Mouse (Mus musculus) induced T-regulatory cell, adult 2 months (primary cell): Measurements from ENCODE around the gene Eif4g3.

ENCODE experiments used
- DNase-seq: peaks from one replicate; pipeline ENCODE4 v3.0.0-alpha.2; 2012; ENCODE audit warnings: low read depth

Eif4g3 gene

DNA sequence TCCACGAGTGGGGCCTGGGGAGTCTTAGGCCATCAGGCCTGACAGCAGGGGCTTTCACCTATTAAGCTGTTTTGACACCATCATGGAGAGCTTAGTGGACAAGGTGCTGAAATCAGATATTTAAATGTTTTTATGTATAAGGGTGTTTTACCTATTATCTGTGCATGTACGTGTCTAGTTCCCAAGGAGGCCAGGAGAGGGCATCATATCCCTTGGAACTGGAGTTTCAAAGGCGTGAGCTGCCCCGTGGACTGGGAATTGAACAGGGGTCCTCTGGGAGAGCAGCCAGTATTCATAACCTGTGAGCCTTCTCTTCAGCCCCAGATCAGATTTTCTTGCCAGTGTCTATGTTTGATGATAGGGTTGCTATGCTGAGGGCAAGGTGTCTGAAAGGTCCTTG is 2.4 kb upstream of the Eif4g3 start:
- DNase-seq: peak; percentile 26

DNA sequence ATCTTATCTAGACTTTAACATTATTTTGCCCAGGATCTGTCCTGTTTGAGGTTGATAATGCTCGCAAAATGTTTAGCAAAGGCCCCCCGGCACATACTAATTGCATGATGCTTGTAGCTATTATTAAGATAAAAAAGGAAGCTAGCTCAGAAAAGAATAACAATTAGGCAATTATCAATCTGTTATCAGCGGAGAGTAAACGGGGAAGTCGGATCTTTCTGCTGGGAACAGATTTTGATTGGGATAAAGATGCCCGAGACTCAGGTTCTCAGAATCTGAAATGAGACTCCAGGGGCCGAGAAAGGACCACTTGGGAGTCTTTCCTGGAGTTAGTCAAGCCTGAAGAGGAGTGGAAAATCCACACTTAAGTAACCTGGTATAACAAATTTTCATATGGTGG is 1.6 kb upstream of the Eif4g3 start:
- no peak for DNase-seq

- DNase-seq: peak; percentile 95
Measured at GRCm38 (mm10) chr4:137993291-137993758, 503 bp downstream of the Eif4g3 start.

- DNase-seq: peak; percentile 66
Measured at GRCm38 (mm10) chr4:137993821-137994561, 1.2 kb downstream of the Eif4g3 start.

DNA sequence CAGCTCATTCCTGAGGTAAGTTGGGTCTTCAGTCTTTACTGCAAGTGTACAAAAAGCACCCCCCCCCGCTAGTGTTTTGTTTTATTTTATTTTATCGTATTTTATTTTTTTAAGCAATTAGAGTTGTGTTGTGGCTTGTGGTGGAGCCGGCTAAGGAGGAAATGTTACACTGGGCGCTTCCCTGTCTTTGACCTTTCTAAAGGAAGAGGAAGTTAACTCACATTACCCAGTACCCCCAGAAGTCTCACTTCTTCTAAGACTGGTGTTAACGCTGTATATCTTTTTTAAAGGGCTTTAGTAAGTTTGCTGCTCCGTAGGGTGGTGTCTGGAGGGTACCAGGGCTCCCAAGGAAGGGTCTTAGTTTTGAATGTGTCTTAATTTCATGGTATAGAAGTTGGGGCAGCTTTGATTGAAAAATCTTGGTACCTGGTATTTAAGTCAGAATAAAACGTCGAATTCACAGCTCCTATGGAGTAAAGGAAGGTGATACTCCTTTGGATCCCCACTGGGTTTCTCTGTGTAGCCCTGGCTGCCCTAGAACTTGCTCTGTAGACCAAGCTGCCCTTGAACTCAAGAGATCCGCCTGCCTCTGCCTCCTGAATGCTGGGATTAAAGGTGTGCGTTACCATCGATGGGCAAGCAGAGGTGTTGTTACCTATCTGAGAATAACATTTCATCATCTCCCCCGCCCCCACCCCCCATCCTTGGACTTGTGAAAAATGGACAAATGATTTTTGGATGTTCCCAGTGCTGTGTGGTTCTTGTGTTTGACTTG is 1.9 kb downstream of the Eif4g3 start:
- peak; percentile 55 for DNase-seq

- no peak for DNase-seq
Measured at GRCm38 (mm10) chr4:137995399-137995798, 2.6 kb downstream of the Eif4g3 start.

DNA sequence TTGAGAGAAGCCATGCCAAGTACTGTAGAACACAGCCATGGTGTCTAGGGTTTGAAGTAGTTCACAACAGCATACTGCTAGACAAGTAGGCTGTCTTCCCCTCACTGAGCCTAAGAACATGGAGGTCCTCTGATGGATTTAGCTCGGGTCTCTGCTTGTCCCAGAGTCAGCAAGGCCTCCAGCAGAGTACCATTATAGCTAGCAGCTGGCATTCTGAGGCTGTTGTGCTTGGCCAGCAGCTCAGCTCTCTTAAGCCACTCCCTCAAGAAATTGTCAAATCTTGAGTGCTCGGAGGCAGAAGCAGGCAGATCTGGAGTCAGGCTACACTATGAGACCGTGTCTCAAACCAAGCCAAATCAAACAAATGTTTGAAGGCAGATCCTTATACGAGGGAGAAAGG is 5.4 kb downstream of the Eif4g3 start:
- DNase-seq: no peak

DNA sequence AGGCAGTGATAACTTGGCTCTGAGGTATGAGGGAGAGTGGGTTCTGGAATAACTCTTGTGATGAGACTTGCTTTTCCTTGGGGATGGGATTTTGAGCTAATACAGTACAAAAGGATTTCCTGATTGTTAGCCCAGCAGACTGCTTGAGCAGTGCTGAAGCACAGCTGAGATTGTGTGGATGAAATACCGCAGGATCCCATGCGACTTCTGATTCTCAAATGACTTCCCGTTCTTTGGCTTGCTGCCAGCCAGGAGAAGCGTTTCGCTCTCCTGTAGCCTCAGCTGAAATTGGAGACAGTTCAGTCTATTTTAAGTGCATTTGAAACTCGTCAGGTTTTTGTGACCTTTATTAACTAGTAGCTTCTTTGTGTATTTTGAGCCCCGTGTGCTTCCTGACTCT is 7.9 kb downstream of the Eif4g3 start:
- DNase-seq: no peak

- DNase-seq: no peak
Measured at GRCm38 (mm10) chr4:138003909-138004610, 11.2 kb downstream of the Eif4g3 start.

DNA sequence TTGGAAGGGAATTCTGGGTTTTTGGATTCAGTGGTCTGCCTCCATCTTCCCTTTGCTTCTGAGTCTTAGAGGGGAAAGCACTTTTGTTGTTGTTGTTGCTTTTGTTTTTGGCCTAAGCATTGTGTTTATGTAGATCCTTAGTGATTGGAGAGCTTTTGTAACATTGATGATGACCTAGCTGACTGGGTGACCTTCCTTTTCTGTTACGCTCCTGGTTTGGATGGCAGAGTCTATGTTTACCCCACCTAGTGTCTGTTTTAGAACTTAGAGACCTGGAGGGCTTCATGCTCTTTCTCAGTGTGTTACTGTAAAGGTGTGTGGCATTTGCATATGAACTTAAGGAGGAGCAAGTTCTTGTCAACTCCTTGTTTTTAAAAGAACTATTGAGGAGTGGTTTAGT is 13.0 kb downstream of the Eif4g3 start:
- DNase-seq: no peak

- DNase-seq: no peak
Measured at GRCm38 (mm10) chr4:138006951-138007613, 14.3 kb downstream of the Eif4g3 start.

DNA sequence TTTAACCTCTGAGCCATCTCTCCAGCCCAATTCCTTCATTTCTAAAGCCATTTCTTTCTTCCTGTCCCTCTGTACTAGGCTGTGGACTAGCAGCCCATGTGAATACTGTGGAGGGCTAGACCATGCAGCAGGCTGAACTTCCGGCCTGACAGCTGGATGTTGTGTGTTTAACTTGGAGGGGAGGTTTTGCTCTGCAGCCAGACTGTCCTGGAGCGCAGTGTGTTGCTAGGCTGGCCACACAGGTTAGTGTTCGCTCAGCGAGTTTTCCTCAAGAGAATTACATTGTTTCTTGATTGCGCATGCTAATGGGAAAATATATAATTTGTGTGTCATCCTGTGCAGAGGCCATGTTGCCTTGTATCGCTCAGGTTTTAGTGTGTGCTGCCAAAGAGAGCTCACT is 15.8 kb downstream of the Eif4g3 start:
- no peak for DNase-seq

- no peak for DNase-seq
Measured at GRCm38 (mm10) chr4:138009786-138010502, 17.1 kb downstream of the Eif4g3 start.

GRCm38 (mm10) chr4:138013723-138014479 is 21.1 kb downstream of the Eif4g3 start:
- no peak for DNase-seq

DNA sequence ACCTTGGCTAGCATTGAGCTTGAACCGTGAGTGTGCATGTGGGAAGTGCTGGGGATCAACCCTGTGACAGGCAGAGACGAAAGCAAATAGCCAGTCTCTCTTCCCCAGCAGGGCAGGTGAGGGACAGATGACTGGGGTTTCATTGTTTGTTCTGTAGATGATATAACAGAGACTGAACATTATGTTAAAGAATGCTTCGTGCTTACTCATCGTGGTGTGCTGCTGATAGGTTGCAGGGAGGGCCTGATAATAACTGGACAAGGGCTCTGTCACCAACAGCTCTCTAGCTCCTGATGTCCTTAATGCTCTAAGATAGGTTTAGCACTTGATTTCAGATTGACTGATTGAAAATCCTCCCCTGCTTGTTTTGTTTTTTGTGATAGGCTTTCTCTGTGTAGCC is 23.1 kb downstream of the Eif4g3 start:
- no peak for DNase-seq

GRCm38 (mm10) chr4:138017085-138017637 is 24.3 kb downstream of the Eif4g3 start:
- no peak for DNase-seq

DNA sequence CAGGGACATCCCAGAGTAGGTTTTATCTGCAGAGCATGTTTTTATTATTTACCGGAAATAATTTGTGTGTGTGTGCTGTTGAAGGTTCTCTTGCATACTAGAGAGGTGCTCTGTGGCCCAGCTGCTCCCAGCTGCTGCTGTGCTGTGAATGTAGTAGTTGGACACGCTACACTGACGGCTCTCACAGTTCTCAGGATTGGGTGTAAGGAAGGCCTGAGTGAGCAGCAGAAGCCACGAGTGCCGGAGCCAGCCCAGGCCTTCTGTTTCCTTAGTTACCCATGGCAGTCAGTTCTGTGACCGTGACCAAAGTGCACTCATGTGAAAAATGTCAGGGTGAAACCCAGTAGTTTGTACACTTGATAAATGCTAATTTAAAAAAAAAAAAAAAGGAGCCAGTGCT is 25.2 kb downstream of the Eif4g3 start:
- DNase-seq: no peak

DNA sequence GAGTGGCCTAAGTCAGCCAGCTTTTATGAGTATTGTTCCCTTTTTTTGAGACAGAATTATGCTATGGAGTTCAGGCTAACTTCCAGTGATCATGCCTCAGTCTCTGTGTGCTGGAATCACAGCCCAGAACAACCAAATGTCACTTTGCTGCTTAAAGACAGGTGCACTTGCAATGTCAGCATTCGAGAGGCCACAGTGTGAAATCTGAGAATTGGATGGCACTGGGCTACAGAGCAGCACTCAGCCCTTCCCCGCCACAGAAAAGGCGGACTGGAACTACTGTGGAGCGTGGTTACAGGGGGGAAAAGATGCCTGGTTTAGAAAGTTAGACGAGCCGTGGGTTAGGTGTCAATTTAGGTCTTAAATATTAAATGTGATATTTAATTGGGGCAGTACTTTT is 27.4 kb downstream of the Eif4g3 start:
- DNase-seq: no peak

DNA sequence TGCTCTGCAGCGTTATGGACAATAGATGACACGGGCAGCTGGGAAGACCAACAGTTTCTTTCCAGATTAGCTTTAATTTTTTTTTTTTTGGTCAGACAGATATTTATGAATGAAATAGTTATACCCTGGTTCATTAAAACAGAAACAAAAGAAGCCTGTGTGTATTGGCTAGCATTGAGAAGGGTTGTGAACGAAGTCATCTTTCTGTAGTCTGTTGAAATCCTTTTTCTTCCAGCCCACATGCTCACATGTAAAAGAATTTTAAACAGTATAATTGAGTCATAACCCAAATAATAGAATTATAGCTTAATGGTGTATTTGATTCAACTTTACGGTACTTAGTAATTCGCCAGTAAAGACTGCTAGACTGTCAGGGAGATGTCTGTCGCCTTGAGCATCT is 28.8 kb downstream of the Eif4g3 start:
- no peak for DNase-seq

DNA sequence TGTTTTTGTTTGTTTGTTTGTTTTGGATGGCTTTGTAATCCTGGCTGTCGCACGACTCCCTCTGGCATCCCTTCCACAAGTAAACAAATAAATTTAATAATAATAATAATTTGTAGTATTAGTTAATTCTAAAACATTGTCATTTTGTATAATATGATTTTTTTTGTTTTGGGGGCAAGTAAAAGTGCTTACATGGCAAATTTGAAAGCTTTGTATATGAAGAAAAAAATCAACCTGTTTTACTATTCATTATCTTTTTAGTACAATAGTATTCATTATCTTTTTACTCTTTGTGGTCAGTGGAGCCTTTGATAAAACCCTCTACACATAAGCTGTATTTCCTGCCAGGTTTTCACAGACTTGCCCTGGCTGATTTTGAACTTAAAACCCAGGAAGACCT is 29.9 kb downstream of the Eif4g3 start:
- DNase-seq: no peak
